17 mouse cellular contexts compared by ENCODE assay signal in genomic region chr2:92451126-92451525, GRCm38 (mm10). TPM values are rescaled to one million over a fixed set of nuclear protein-coding genes. Genes with fewer than 3 reads are reported as not detected.
"Had no signal": no experiment of that assay in that cellular context is flagged by ENCODE, and none has a peak within 500 bp of the region (broad histone marks: within the 10 kb centered on the region; RNA-seq: fewer than 3 reads in every experiment).

No protein-coding gene starts in this region.

- H3K4me2 ChIP-seq: kidney, embryonic 15.5 days; midbrain, embryonic 12.5 days; stomach, embryonic 15.5 days had no signal

- H3K27me3 ChIP-seq: kidney, embryonic 15.5 days; midbrain, embryonic 12.5 days; stomach, embryonic 15.5 days had no signal

- H3K4me1 ChIP-seq: stomach, embryonic 15.5 days had no signal

- H3K9ac ChIP-seq: kidney, embryonic 15.5 days; midbrain, embryonic 12.5 days; stomach, embryonic 15.5 days had no signal

- H3K9me3 ChIP-seq: kidney, embryonic 15.5 days; limb, embryonic 10.5 days; midbrain, embryonic 12.5 days; stomach, embryonic 15.5 days had no signal

- ATAC-seq: hindbrain, postnatal 0 days; lung, postnatal 0 days; midbrain, embryonic 16.5 days had no signal

- DNase-seq: kidney, adult 2 months; kidney, postnatal 14 days; lung, adult 2 months; lung, postnatal 36 days; retina, postnatal 1 day; right cerebral cortex, postnatal 4 days; spleen, adult 18-20 months; thymus, adult 2 months; thymus, postnatal 36 days had no signal

- H3K4me3 ChIP-seq: kidney, embryonic 15.5 days; limb, embryonic 10.5 days; midbrain, embryonic 12.5 days; stomach, embryonic 15.5 days had no signal

- H3K27ac ChIP-seq: hindbrain, postnatal 0 days; kidney, embryonic 15.5 days; limb, embryonic 10.5 days; midbrain, embryonic 12.5 days; stomach, embryonic 15.5 days had no signal

RNA-seq across cellular contexts. Expression of gene Mapk8ip1, which starts 50.1 kb away (rescaled TPM):
- total RNA-seq: neutrophil, adult 5-6 weeks had no signal
